Mouse (Mus musculus) myocyte (in vitro differentiated cells): ENCODE data around the gene Dhrs2. TPM values are rescaled to one million over a fixed set of nuclear protein-coding genes. Genes with fewer than 3 reads are reported as not detected.

Experiments used
- H3K27me3 ChIP-seq: one replicate; pipeline ENCODE4 v1.6.1; 2011; ENCODE audit not compliant: control insufficient read depth, insufficient read depth, insufficient read length
- H3K36me3 ChIP-seq: one replicate; pipeline ENCODE4 v1.6.1; 2011; ENCODE audit not compliant: control insufficient read depth, insufficient read depth
- H3K4me2 ChIP-seq: one replicate; pipeline ENCODE4 v1.6.1; 2011; ENCODE audit warnings: low read depth, control low read depth
- H3K4me3 ChIP-seq: one replicate; pipeline ENCODE4 v1.5.1; 2011; ENCODE audit warnings: mild to moderate bottlenecking, control low read depth, moderate library complexity
- H3K79me2 ChIP-seq: one replicate; pipeline ENCODE4 v1.6.1; 2011; ENCODE audit not compliant: control insufficient read depth, insufficient read depth
- H3ac ChIP-seq: one replicate; pipeline ENCODE4 v1.6.1; 2011; ENCODE audit not compliant: control insufficient read depth, insufficient read length
- CEBPB ChIP-seq: IDR thresholded peaks from 2 replicates; pipeline ENCODE4 v1.6.1; 2011; ENCODE audit warnings: mild to moderate bottlenecking, moderate library complexity; ENCODE audit not compliant: poor library complexity, insufficient read depth, severe bottlenecking
- E2F4 ChIP-seq: IDR thresholded peaks from one replicate; pipeline ENCODE4 v1.6.1; 2011; ENCODE audit warnings: mild to moderate bottlenecking, control low read depth, moderate library complexity; ENCODE audit not compliant: insufficient read depth
- MAX ChIP-seq: IDR thresholded peaks from one replicate; pipeline ENCODE4 v1.6.1; 2011; ENCODE audit warnings: low read depth, mild to moderate bottlenecking, control low read depth
- MYOD1 ChIP-seq, 3 experiments: IDR thresholded peaks; one replicate each; pipeline ENCODE4 v1.6.1; 2011; ENCODE audit warnings: control low read depth in 2 of 3, low read depth in 2 of 3, mild to moderate bottlenecking in 2 of 3, moderate library complexity in 1 of 3; ENCODE audit not compliant: insufficient read length in 2 of 3, control insufficient read depth in 1 of 3
- MYOG ChIP-seq, 3 experiments: IDR thresholded peaks; one replicate each; pipeline ENCODE4 v1.6.1; 2011; ENCODE audit warnings: control low read depth in 2 of 3, low read depth in 2 of 3, mild to moderate bottlenecking in 2 of 3; ENCODE audit not compliant: insufficient read length in 2 of 3, control insufficient read depth in 1 of 3, insufficient read depth in 1 of 3
- POLR2A ChIP-seq: IDR thresholded peaks from one replicate; pipeline ENCODE4 v1.6.1; 2011; ENCODE audit warnings: low read depth, mild to moderate bottlenecking, control low read depth, moderate library complexity; ENCODE audit not compliant: insufficient read length
- POLR2AphosphoS2 ChIP-seq: IDR thresholded peaks from one replicate; pipeline ENCODE4 v1.6.1; 2011; ENCODE audit warnings: low read depth, control low read depth; ENCODE audit not compliant: insufficient read length
- REST ChIP-seq: IDR thresholded peaks from one replicate; pipeline ENCODE4 v1.6.1; 2011; ENCODE audit warnings: mild to moderate bottlenecking, control low read depth, moderate library complexity; ENCODE audit not compliant: insufficient read depth, insufficient read length
- SRF ChIP-seq: IDR thresholded peaks from one replicate; pipeline ENCODE4 v1.6.1; 2011; ENCODE audit warnings: low read depth; ENCODE audit not compliant: control insufficient read depth, insufficient read length
- TCF12 ChIP-seq: IDR thresholded peaks from one replicate; pipeline ENCODE4 v1.6.1; 2011; ENCODE audit warnings: mild to moderate bottlenecking, control low read depth; ENCODE audit not compliant: poor library complexity, insufficient read depth, severe bottlenecking
- TCF3 ChIP-seq: IDR thresholded peaks from one replicate; pipeline ENCODE4 v1.6.1; 2011; ENCODE audit warnings: low read depth, control low read depth; ENCODE audit not compliant: insufficient read length
- USF1 ChIP-seq: IDR thresholded peaks from one replicate; pipeline ENCODE4 v1.6.1; 2011; ENCODE audit warnings: low read depth, mild to moderate bottlenecking, control low read depth, moderate library complexity
- polyA plus RNA-seq: library from polyadenylated mRNA; unstranded; fragments of >200 nt; fragmentation: generic; extraction: Trizol; gene quantifications from one replicate; pipeline ENCODE4 v1.2.1, GENCODE M21; 2012; ENCODE audit warnings: missing spikeins

Gene Dhrs2
- polyA plus RNA-seq, 1 experiment, result not detected

DNA sequence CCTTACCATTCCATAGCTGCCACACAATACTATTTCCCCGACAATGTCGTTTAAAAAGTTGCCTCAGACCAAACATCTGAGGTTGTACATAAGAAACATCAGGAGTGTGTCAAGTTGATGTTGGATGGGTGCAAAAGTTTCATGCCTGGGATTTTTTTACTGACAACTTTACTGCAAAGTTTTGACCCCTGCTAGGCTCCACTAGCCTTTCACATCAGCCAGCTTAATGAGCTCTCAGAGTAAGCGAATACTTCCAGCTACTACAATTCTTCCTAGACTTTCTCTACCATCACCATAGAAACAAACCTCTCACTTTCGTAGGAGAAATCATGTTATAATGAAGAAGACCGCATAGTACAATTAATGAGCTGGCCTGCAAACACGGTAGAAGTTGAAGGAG is 26.5 kb downstream of the Dhrs2 start:
- H3K4me3 ChIP-seq, result no peak overlapping the region
- H3K79me2 ChIP-seq, result no peaks in the 10 kb centered on the region
- TF ChIP-seq MYOD1 (IDR thresholded peaks at IDR 0.05; ENCODE audit: control insufficient read depth in 1 of 3, insufficient read length in 2 of 3, low read depth in 2 of 3), result no peak
- no peak for TF ChIP-seq REST
- no peak for TF ChIP-seq POLR2A
- no peak for TF ChIP-seq CEBPB
- TF ChIP-seq TCF3, result no peak
- TF ChIP-seq USF1, result no peak
- H3K27me3 ChIP-seq, result no peaks in the 10 kb centered on the region
- H3K4me2 ChIP-seq, result no peak overlapping the region
- no peak overlapping the region for H3ac ChIP-seq
- H3K36me3 ChIP-seq, result no peaks in the 10 kb centered on the region

GRCm38 (mm10) chr14:55253580-55253979 is 31.8 kb downstream of the Dhrs2 start:
- H3K79me2 ChIP-seq, result no peaks in the 10 kb centered on the region
- no peak overlapping the region for H3K4me2 ChIP-seq
- no peaks in the 10 kb centered on the region for H3K36me3 ChIP-seq
- H3ac ChIP-seq, result no peak overlapping the region
- H3K27me3 ChIP-seq, result peaks cover 13% of the 10 kb centered on the region
- no peak overlapping the region for H3K4me3 ChIP-seq
- TF ChIP-seq CEBPB (no peak), MYOG (IDR thresholded peaks at IDR 0.05; ENCODE audit: control insufficient read depth in 1 of 3, insufficient read depth in 1 of 3, insufficient read length in 2 of 3, low read depth in 2 of 3) (peak in 1 of 3 experiments; percentile 17), MYOD1 (IDR thresholded peaks at IDR 0.05; ENCODE audit: control insufficient read depth in 1 of 3, insufficient read length in 2 of 3, low read depth in 2 of 3) (peak in 1 of 3 experiments; percentile 66)

- Histone ChIP-seq H3K27me3 (peaks cover 13% of the 10 kb centered on the region), H3K79me2 (no peaks in the 10 kb centered on the region), H3K4me2 (no peak overlapping the region), H3ac (no peak overlapping the region), H3K4me3 (no peak overlapping the region), H3K36me3 (no peaks in the 10 kb centered on the region)
- TF ChIP-seq MYOD1 (IDR thresholded peaks at IDR 0.05; ENCODE audit: control insufficient read depth in 1 of 3, insufficient read length in 2 of 3, low read depth in 2 of 3) (no peak), CEBPB (no peak), TCF12 (no peak), POLR2AphosphoS2 (no peak), TCF3 (no peak), USF1 (no peak), POLR2A (no peak), MYOG (IDR thresholded peaks at IDR 0.05; ENCODE audit: control insufficient read depth in 1 of 3, insufficient read depth in 1 of 3, insufficient read length in 2 of 3, low read depth in 2 of 3) (no peak), REST (no peak), E2F4 (no peak), SRF (no peak), MAX (no peak)
These were observed 33.6 kb downstream of the Dhrs2 start for GRCm38 (mm10) chr14:55255443-55255842.

- TF ChIP-seq CEBPB, result no peak
- TF ChIP-seq E2F4, result no peak
- no peak for TF ChIP-seq POLR2AphosphoS2
- no peak for TF ChIP-seq USF1
- TF ChIP-seq REST, result no peak
- TF ChIP-seq MAX, result no peak
- no peak for TF ChIP-seq MYOD1 (IDR thresholded peaks at IDR 0.05; ENCODE audit: control insufficient read depth in 1 of 3, insufficient read length in 2 of 3, low read depth in 2 of 3)
- TF ChIP-seq TCF3, result no peak
- TF ChIP-seq MYOG (IDR thresholded peaks at IDR 0.05; ENCODE audit: control insufficient read depth in 1 of 3, insufficient read depth in 1 of 3, insufficient read length in 2 of 3, low read depth in 2 of 3), result no peak
- no peak for TF ChIP-seq POLR2A
- Histone ChIP-seq H3K79me2 (no peaks in the 10 kb centered on the region), H3K4me3 (no peak overlapping the region), H3ac (no peak overlapping the region), H3K36me3 (no peaks in the 10 kb centered on the region), H3K4me2 (no peak overlapping the region), H3K27me3 (peaks cover 23% of the 10 kb centered on the region)
These were observed 49.4 kb downstream of the Dhrs2 start for GRCm38 (mm10) chr14:55271158-55271557.

DNA sequence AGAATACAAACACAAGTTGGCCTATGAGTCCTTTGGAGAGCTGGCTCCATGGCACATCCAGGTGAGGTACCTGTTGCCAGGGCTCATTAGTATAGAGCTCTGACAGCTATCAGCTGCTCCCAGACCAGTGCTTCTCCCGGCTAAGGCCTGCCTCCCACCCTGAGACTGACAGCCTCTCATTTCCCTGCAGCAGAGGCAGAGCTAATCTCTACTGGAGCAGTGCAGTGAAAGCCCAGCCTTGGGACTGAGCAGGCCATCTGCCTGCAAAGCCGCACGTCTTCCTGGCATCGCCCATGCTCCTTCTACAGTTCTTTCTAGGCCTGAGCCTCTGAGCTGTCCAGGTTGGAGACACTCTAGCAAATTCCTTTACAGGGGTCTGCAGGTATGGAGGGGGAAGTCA is 51.2 kb downstream of the Dhrs2 start:
- H3K79me2 ChIP-seq, result no peaks in the 10 kb centered on the region
- H3K27me3 ChIP-seq, result peaks cover 20% of the 10 kb centered on the region
- no peak overlapping the region for H3K4me2 ChIP-seq
- TF ChIP-seq MAX (no peak), USF1 (no peak), TCF12 (no peak), E2F4 (no peak), CEBPB (no peak), MYOD1 (IDR thresholded peaks at IDR 0.05; ENCODE audit: control insufficient read depth in 1 of 3, insufficient read length in 2 of 3, low read depth in 2 of 3) (no peak), REST (no peak), TCF3 (no peak), POLR2AphosphoS2 (no peak), MYOG (IDR thresholded peaks at IDR 0.05; ENCODE audit: control insufficient read depth in 1 of 3, insufficient read depth in 1 of 3, insufficient read length in 2 of 3, low read depth in 2 of 3) (no peak), POLR2A (no peak), SRF (no peak)
- H3ac ChIP-seq, result no peak overlapping the region
- H3K4me3 ChIP-seq, result no peak overlapping the region
- no peaks in the 10 kb centered on the region for H3K36me3 ChIP-seq
